Mouse (Mus musculus) E14TG2a.4 (cell line): ENCODE measurements around the gene Olfr62.

Source experiments
- CTCF ChIP-seq: conservative IDR thresholded peaks from 2 replicates; pipeline ENCODE4 v1.5.1; 2014; ENCODE audit warnings: low read length
- NANOG ChIP-seq: IDR thresholded peaks from 2 replicates; pipeline ENCODE4 v1.6.1; 2014; ENCODE audit warnings: borderline replicate concordance, low read length, mixed read lengths
- POU5F1 ChIP-seq: IDR thresholded peaks from 2 replicates; pipeline ENCODE4 v1.6.1; 2014; ENCODE audit warnings: low read length, borderline replicate concordance

DNA sequence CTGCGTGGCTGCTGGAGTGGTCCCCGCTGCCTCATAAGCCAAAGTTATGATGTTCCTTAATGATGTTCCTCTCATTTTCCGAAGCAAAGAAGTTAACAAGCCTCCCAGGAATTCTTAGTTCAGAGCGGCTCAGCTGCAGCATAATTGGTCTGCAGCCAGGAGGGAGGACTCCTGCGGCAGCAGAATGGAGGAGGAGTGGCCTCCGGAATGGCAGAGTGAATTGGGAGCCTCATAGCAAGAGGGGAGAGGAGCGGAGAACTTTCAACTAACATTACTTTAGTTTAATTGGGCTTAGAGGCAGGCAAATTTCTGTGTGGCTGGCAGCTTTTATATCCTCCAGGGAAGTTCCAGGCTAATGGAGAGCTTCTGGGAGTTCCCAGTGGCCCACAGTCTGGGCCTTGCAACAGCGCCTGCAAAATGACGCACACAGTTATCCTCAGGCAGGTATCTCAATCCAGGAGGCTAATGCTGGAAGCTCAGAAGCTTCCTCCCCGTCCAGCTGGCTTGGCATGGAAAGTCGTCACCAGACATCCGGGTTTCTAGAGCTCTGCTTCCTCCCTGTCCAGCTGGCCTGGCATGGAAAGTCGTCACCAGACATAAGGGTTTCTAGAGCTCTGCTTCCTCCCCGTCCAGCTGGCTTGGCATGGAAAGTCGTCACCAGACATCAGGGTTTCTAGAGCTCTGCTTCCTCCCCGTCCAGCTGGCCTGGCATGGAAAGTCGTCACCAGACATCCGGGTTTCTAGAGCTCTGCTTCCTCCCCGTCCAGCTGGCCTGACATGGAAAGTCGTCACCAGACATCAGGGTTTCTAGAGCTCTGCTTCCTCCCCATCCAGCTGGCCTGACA is 16.2 kb upstream of the Olfr62 start:
- TF ChIP-seq POU5F1 (no peak), CTCF (no peak), NANOG (no peak)
